Mouse (Mus musculus) right cerebral cortex, postnatal 36 days (tissue): Measurements from ENCODE around the gene Hif3a.
A peak's percentile ranks its signal among the peaks of the same experiment; 100 is the strongest.
"Not testable (repeated sequence)": the region's sequence is repeated elsewhere in the genome, so short reads cannot be mapped to it uniquely, and the experiment has no call there.

Experiments used
- DNase-seq, 2 experiments: peaks; one replicate each; pipeline ENCODE4 v3.0.0; 2022; ENCODE audit warnings: low spot score in 2 of 2, mixed read lengths in 1 of 2

The Hif3a gene

DNA sequence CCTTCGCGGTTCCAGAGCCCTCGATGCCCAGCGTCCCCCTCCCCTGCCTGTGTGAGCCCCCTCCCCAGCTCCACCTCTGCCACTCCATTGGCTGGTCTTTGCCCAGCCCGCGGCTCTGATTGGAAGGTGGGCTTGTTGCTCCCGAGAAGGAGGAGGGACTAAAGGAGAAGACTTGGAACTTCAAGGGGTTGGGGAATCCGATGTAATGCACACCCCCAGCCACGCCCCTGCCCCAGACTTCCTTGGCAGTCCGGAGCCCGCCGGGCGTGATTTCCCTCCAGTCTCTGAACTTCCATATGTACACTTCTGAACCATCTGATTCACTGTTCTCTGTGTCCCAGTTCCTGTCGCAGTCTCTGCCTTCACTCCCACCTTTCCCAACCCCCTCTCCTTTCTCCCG is at the start of gene Hif3a:
Gene Hif3a, minus strand, starts transcription at position 39 of the 400 bp plus-strand sequence.
- DNase-seq: peak in 1 of 2 experiments; percentile 63

DNA sequence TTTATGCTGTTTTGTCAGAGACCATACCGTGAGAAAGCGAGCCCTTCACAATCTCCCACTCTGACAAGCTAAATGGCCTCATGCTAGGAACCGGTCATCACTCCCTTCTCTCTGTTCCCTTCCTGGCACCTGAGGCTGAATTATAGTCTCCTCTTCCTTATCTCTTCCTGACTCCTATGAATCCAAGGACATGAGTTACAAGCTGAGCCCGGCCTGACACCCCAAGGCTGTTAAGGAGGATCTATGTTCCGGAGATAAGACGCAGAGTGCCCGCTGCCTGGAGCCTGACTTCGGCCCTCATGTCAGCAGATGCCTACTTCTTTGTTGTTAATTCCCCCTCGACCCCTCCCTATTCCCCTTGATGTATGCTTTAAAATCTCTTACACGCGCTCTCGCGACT is 39.4 kb upstream of the Hif3a start:
- not testable (repeated sequence) for DNase-seq

DNA sequence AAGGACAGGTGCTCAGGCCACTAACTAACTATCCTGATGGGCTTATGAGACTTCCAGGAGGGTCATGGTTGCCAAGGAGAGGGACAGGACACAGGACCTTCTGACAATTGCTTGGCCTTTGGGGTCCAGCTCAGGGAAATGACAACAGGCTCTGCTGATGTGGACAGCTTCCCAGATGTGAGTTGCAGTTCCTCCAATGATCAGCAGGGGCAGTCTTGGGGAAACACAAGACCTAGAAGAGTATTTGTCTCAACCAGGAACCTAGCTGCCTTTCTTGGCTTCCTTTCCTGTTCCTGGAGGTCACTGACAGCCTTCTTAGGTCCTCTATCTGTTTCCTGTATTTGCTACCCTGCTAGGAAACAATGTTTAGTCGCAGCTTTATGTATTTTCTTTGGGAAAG is 29.1 kb upstream of the Hif3a start:
- no peak for DNase-seq

DNA sequence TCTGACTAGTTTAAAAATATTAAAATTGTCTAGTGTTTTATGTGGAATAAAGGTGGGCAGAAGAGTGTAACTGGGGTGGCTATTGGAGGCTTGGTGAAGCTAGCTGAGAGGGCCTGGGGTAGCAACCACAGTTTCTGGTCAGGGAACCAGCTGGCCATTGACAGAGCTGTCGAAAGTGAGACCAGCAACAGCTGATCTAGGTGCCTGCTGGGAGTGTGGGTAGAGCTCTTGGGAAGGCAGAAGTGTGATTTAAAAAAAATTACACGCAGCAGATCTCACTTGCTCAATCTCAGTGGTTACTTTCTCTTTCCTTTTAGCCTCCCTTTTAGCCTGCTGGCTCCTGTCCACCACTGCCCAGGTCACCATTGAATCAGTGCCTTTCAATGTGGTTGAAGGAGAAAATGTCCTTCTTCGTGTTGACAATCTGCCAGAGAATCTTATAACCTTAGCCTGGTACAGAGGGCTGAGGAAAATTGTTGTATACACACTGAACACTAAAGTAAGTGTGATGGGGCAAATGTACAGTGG is 27.9 kb upstream of the Hif3a start:
- no peak for DNase-seq

DNA sequence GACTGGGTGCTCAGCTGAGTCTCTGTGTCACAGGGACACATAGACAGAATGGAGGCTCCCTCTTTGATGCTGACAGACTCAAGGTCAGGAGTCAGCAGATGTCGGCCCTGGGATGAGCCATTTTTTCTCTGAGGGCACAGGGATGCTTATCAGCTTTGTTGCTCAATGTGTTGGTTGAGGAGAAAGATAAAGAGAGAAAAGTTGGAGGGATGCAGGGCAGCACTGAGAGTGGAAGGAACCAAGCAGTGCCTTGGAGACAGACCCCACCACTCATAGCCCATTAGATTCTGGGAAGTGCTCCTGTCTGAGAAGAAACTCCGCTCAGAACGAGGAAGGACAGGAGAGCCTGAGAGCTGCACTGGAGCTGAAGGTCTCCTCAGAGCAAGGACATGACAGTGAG is 25.5 kb upstream of the Hif3a start:
- DNase-seq: no peak

DNA sequence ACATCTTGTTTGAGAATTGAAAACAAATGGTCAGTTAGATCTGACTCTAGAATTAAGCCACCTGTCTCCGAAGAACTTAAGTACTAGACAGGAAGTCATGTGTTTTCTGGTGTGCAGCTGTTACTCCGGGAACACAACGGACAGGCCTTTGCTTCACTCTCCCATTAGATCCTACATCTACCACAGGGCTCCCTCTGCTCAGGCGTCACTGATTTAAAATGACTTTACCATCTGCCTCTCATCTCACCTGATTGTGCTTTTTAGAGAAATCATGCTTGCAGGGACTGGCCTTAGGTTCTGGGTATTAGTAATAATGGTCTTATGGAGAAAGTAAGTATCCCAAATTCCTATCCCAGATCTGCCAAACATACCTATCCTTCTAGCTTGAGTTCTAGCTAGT is 20.5 kb upstream of the Hif3a start:
- no peak for DNase-seq

DNA sequence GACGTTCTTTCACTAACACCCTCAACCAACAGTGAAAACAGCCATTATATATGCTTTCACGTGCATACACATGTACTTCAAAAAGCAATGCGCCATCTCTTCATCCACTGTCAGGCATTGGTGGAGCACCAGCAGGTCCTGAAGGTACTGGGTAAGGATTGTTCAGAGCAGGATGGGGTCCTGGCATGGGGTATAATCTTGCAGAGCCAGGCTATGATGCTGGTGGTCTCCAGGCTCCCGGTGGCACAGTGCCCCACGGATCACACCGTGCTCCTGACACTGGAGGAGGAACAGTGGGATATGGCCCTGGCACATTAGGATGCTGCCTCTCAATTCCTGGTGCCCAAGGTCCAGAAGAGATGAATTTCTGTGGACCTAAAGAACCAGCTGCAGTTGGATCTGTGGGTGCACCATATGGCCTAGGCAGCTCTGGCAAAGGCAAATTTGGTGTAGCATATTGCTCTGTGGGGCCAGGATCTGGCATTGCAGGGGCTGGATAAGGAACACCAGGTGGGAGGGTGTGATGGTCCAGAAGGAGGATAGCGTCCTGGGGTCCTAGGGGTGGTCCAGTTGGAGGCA is 15.9 kb upstream of the Hif3a start:
- DNase-seq: no peak

DNA sequence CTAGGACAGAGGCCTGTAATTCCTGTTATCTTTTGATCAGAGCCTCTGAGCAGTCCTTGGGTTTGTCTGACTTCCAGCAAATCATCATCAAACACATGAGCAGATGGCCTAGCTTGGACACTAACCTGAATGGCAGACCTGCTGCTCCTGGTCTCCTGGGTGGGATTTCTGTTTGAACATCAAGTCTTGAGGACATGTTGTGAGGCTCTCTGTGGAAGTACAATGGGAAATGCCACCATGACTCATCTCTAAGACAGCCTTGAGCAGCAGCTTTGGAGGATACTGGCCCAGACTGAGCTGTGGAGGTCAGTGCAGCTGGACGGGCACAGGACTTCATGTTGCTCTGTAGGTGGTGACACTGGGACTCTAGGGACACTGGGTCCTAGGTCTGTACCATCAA is 14.3 kb upstream of the Hif3a start:
- DNase-seq: no peak

DNA sequence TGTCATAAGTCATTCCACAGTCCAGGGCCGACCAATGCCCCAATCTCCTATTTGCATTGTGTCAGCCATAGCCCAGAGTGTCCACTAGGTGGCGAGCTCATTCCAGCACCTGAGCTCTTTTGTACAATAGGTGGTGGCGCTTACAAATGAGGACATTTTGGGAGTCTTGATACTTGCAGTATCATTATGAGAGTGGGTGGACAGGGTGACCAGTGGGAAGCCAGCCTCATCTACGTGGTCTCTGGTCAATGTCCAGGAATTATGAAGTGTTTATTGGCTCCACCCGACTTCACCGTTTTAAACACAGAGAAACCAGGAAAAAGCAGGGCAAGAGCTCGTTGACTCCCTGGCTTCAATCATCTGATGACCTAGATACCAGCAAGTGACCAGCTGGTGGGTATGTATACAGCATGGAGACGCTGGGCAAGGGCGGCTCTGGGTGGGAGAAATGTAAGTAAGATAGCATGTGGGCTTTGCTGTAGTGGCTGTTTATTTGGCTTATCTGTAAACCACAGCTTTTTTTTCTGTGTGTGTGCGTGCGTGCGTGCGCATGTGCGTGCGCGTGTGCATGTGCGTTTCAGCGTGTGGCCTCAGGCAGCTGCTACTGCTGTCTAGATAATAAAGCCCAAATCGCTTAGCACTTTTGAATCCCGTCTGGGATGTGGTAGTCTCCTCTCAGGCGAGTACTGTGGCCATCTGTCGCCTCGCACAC is 11.8 kb upstream of the Hif3a start, which contains the start of gene Psg16:
Gene Psg16, plus strand, starts transcription at position 137 of the 712 bp plus-strand sequence.
- DNase-seq: peak in 1 of 2 experiments; percentile 53

DNA sequence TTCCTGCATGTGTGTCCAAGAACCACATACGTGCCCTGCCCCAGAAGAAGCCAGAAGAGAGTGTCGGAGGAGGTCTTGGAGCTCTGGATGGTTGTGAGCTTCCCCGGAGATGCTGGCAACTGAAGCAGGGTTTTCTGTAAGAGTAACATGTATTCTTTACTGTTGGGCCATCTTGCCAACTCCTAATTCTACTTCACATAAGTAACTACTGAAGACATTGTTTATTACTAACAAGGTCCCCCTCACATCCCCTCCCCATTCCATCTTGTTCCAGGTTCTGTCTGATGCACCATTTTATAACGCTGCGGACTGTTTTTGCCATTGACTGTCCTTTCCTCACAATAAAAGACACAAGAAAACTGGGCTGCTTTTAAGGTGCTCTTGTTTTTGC is 11.3 kb upstream of the Hif3a start:
- no peak for DNase-seq

DNA sequence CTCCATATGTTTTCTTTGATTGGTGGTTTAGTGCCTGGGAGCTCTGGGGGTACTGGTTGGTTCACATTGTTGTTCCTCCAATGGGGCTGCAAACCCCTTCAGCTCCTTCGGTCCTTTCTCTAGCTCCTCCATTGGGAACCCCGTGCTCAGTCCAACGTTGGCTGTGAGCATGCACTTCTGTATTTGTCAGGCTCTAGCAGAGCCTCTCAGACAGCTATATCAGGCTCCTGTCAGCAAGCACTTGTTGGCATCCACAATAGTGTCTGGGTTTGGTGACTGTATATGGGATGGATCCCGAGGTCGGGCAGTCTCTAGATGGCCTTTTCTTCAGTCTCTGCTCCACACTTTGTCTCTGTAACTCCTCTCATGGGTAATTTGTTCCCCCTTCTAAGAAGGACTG is 5.4 kb upstream of the Hif3a start:
- not testable (repeated sequence) for DNase-seq

DNA sequence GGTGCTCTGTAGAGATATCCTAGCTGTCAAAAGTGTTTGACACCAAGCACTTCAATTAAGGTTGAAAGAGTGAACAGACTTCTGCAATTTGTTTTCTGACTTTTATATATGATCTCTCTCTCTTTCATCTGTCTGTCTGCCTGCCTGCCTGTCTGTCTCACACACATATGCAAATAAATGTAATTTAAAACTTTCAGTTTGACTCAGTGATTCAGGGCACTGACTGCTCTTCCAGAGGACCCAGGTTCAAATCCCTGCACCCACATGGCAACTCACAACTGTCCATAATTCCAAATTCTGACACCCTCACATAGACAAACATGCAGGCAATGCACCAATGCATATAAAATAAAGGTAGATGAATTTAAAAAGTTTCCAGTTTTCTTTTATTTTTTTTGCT is 4.8 kb upstream of the Hif3a start:
- DNase-seq: no peak

DNA sequence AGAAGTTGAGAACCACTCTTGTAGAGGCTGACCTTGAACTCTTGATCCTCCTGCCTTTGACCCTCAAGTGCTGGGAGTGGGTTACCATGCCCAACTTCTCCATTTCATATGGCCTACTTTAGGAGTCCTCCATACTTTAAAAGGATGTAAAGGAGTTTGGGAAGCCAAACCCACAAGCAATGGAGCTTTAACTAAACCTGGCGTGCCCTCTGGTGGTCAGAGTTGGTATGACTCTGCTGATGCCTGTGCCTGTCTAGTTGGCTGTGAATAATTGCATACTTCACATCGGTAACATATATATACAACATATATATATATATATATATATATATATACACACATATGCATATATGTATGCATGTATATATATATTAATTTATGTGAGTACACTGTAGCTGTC is 4.2 kb upstream of the Hif3a start:
- peak; percentile 75 to 84 for DNase-seq

DNA sequence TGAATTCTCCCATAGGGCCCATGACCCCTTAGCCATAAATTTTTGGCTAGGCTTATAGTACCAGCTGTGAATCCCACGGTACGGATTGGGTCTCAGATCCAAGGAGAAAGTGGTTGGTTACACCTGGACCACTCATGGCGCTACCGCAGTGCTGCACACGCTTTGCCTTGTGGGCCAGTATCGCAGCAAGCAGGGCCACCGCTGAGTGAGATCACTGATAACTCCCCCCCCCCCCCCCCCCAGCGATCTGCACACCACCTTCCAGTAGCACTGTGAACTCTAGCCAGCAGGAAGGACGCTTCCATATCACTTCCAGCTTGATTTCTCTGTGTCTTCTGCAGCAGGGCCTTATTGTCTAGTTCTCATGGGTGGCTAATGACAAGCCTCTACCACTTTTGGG is 3.4 kb upstream of the Hif3a start:
- no peak for DNase-seq

DNA sequence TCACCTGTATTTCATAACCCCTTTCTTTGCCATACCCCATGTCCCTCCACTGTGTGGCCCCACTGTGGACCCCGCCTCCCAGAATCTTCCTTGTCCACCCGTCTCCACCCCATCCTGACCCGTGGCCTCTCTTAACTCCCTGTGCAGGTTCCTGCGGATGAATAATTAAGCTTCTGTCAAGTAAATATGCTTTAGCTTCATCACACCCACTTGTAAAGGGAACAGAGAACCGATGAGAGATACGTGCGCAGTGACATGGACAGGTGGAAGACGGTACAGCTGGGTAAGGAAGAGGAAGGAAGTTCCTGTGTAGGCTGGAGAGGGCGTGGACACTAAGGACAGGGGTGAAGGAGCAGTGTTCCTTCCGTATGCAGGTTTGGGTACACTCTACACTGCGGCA is 618 bp upstream of the Hif3a start:
- DNase-seq: no peak

DNA sequence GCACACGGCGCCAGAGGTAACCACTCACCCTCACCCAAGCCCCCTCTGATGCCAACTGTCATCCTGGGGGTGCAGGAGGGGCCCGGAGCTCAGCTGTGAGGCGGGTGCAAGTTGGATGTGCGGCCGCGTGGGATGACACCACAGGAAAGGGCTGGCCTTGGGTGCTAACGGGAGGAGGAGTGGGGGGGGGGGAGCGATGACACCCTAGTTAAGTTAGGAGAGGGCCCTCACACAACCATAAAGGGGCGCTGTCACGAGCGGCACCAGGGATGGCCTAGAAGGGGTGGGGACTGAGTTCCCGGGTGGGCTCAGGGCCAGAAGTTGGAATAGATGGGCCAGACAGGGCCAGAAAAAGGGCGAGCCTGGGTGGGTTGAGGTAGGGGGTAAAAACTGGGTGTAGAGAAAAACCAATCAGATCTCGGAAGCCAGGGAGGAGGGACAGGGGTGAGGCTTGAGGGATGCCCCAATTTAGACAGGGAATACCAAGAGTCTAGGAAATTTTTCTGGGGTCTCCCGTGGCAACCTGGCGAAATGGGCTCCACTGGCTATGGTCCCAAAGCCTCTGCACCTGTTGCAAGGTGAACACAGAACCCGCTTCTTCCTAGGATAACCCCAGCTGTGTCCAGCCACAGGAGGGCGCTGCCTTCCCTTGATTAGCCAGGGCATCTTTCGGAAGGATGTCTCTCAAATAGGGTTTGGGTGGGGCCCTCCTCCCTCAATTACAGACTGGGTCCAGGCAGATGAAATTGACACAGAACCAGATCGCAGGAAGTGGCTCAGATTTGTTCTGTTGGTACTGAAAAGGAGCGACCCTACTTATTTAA is 1.2 kb downstream of the Hif3a start:
- no peak for DNase-seq

DNA sequence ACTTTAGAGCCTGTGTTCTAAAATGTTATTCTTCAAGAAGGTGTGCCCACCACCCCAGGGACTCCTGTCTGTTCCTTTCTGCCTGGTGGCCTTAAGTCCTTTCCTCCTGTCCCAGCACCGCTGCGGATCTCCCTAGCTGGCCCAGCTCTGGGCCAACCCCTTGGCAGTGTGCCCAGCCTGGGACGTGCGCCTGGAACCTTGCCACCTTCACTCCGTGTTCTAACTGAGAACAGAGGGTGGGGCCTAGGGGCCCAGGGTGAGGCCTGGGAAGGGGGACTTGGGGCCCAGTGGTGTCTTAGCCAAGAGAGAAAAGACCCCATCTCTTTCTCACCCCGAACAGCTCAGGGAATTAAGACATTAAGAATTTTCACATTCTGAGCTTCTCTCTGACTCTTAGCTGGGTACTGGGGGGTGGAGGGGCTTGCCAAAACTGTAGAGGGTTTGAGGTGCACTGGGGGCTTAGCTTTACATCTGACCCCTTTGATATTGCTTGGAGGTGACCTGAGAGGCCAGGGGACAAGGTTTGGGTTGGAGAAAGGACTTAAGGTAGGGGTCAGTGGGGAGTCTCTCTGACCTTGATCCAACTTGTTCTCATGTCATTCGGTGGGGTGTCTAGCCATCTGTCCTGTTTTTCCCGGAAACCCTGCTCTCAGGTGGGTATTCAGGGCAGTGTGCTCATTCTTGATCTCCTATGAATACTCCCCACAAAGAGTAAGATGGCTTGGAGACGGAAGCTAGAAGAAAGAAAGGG is 2.0 kb downstream of the Hif3a start:
- DNase-seq: peak; percentile 82 to 83

DNA sequence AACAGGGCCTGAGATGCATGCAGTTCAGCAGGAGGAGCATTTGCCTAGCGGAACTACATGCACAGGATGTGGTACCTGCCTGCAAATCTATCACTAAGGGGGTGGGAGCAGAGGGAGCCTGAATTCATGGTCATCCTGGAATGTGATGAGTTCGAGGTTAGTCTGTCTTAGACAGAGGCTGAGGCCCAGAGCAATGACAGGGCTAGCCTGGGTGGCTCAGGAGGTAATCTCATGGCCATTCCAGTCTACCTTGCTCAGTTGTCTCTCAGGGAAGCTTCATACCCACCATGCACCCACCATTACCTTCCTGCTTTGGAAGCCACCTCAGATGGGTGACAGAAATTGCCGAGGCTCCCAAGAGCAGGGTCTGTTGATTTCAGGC is 2.8 kb downstream of the Hif3a start:
- DNase-seq: no peak

DNA sequence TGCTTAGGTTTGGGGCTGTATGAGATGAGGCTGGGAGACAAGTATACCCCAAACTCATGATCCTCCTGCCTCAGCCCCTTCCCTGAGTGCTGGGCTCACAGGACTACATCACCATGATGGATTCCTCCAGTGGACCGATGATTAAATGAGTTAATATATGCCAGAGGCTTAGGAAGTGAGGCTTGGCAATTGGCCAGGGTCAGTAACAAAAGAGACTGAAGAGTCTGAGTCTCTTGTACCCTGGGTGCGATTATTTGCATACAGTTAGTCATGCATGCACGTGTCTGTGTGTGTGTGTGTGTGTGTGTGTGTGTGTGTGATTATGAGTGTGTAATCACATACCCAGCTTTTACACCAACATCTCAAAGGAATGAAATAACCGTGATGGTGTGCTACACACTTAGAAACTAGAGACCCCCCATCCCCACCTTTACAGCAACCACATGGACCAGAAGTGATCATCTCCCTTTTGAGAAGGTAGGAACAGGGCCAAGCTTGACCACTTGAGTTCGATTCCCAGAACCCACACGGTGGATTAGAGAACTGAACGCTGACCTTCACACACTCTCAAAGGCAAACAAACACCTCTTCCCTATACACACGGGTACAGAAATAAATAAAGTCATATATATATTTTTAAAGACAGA is 3.3 kb downstream of the Hif3a start:
- DNase-seq: no peak

DNA sequence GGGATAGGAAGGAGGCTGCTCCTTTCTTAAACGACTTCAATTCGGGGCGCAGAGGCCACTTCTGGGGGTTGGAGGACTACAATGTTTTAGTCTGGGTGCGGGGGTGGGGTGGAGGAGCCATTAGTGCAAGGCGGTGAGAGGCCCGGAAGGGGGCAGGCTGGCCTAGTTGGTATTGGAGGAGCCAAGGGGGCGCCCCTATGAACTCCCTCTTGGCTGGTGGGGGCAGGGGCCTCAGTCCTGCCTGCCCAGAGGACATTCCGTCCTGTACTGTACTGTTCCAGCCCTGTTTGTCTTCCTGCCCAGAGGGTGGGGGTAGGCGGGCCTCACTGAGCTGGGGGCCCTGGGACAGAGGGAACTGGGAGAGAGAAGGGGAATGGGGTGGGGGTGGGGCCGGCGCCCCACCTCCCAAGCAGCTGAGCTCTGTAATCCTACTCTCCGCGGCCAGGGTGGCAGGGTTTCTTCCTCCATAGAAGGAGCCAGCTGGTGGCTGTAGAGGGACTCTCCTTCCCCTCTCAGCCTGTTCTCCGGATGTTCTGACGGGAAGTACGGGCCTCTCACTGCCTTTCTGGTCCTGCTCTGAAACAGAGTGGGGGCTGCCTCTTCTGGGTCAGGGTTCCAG is 4.0 kb downstream of the Hif3a start:
- DNase-seq: peak; percentile 74 to 78
